Mouse (Mus musculus) liver, postnatal 0 days (tissue): ENCODE results near the gene Ak5.

ENCODE experiments used
- CTCF ChIP-seq: sonication (generic); IDR thresholded peaks from 2 replicates; pipeline ENCODE4 v1.5.1; 2016; ENCODE audit warnings: antibody characterized with exemption, low read depth
- EP300 ChIP-seq: IDR thresholded peaks from 2 replicates; pipeline ENCODE4 v1.6.1; 2016; ENCODE audit warnings: antibody characterized with exemption, low read depth, mild to moderate bottlenecking

- TF ChIP-seq CTCF, result no peak
- no peak for TF ChIP-seq EP300
Observed at GRCm38 (mm10) chr3:152475894-152476293, 192.3 kb downstream of the Ak5 start.
